Mouse (Mus musculus) hindbrain, embryonic 14.5 days (tissue): ENCODE data around the gene Gm9117. TPM values are rescaled to one million over a fixed set of nuclear protein-coding genes. Genes with fewer than 3 reads are reported as not detected.
"Not testable (repeated sequence)": the region's sequence is repeated elsewhere in the genome, so short reads cannot be mapped to it uniquely, and the experiment has no call there.

Experiments used
- ATAC-seq: fragments of 200-750 bp; cut with Nextera tagmentation; 2 replicates; pipeline ENCODE4 v1.8.0; 2017; ENCODE audit warnings: moderate number of reproducible peaks, mild to moderate bottlenecking, moderate TSS enrichment, moderate library complexity; ENCODE audit not compliant: low FRiP score
- DNase-seq: peaks from one replicate; pipeline ENCODE4 v3.0.0-alpha.2; 2015; ENCODE audit warnings: low spot score
- H3K27ac ChIP-seq: fragments of 300-500 bp; sonication (generic); 2 replicates; pipeline ENCODE4 v1.5.1; 2014; ENCODE audit warnings: mild to moderate bottlenecking, moderate library complexity
- H3K27me3 ChIP-seq: fragments of 300-500 bp; sonication (generic); 2 replicates; pipeline ENCODE4 v1.6.1; 2014; ENCODE audit warnings: mild to moderate bottlenecking, low read length, mixed read lengths; ENCODE audit not compliant: control insufficient read depth, insufficient read depth
- H3K36me3 ChIP-seq: fragments of 300-500 bp; sonication (generic); replicated peaks from 2 replicates; pipeline ENCODE4 v1.6.1; 2014; ENCODE audit not compliant: control insufficient read depth, insufficient read depth
- H3K4me1 ChIP-seq: fragments of 300-500 bp; sonication (generic); replicated peaks from 2 replicates; pipeline ENCODE4 v1.6.1; 2014; ENCODE audit warnings: antibody characterized with exemption, low read length, mixed read lengths; ENCODE audit not compliant: control insufficient read depth, insufficient read depth
- H3K4me2 ChIP-seq: fragments of 300-500 bp; sonication (generic); replicated peaks from 2 replicates; pipeline ENCODE4 v1.6.1; 2014; ENCODE audit warnings: mild to moderate bottlenecking, moderate library complexity
- H3K4me3 ChIP-seq: fragments of 300-500 bp; sonication (generic); replicated peaks from 2 replicates; pipeline ENCODE4 v1.5.1; 2014; ENCODE audit warnings: mild to moderate bottlenecking, low read length
- H3K9ac ChIP-seq: fragments of 300-500 bp; sonication (generic); 2 replicates; pipeline ENCODE4 v1.6.1; 2014
- H3K9me3 ChIP-seq: fragments of 300-500 bp; sonication (generic); 2 replicates; pipeline ENCODE4 v1.6.1; 2016; ENCODE audit warnings: low read length; ENCODE audit not compliant: control insufficient read depth
- WGBS: fragments of 180-500 bp; shearing (Covaris S2); extraction: QIAGEN DNeasy Blood & Tissue Kit; methylation state at CpG from one replicate; pipeline ENCODE4 v1.1.7; 2014; 5-methylcytosine and 5-hydroxymethylcytosine counted together
- polyA plus RNA-seq: library from polyadenylated mRNA; unstranded; fragments of >200 nt; fragmentation: Nextera tagmentation; extraction: Ambion mirVana; gene quantifications from 2 replicates; pipeline ENCODE4 v1.2.1, GENCODE M21; 2014

The Gm9117 gene
- not detected in 2 replicates for polyA plus RNA-seq

DNA sequence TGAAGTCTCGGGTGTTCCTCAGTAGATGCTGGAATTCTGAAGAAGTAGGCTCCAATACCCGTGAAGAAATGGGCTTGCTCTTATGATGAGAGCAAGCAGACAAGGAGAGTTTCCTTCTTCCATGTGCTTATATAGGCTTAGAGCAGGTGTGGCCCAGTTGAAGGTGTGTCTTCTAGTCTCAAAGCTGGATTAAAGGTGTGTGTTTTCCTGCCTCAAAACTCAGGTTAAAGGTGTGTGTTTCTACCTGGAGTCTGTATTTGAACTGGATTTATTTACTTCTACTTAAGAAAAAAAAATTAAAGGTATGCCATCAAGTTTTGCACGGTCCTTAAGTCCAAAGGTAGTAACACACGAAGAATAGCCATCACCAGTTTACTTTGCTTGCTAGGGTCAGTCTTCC is at the start of gene Gm9117:
Gene Gm9117, minus strand, starts transcription at position 101 of the 400 bp plus-strand sequence.
- H3K27ac ChIP-seq, H3K4me3 ChIP-seq, H3K27me3 ChIP-seq, H3K4me2 ChIP-seq, H3K36me3 ChIP-seq, H3K9ac ChIP-seq, DNase-seq, H3K4me1 ChIP-seq, H3K9me3 ChIP-seq, ATAC-seq: not testable (repeated sequence)
- 85% methylated on average over 3 of the region's 4 CpGs for WGBS

- 95% methylated on average over 6 of the region's 6 CpGs for WGBS
- DNase-seq: not testable (repeated sequence)
Observed at GRCm38 (mm10) chr3:93968938-93969337, 25.6 kb upstream of the Gm9117 start.

DNA sequence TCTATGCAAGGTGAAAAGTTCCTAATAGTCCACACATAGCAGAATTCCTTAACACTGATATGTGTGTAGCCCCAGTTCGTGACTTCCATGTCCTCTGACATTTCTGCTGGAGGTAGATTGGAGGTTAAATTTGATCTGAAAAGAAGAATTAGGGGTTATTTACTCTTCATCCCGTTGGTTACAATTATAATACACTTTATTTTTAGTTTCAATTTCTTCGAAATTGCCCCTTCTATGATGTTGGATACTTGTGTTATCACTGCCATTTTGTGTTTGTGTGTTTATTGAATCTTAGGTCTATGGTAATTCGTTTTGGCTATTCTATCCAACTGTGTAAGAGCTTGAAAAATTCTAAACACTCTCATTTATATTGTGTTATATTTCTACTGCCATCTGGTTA is 17.9 kb upstream of the Gm9117 start, which contains the start of gene Tdpoz5:
Gene Tdpoz5, minus strand, starts transcription at position 101 of the 400 bp plus-strand sequence.
- H3K27ac ChIP-seq, H3K9me3 ChIP-seq, H3K36me3 ChIP-seq, ATAC-seq, H3K9ac ChIP-seq, H3K4me3 ChIP-seq, H3K4me2 ChIP-seq, DNase-seq, H3K27me3 ChIP-seq, H3K4me1 ChIP-seq: not testable (repeated sequence)
- 93% methylated on average over 2 of the region's 4 CpGs for WGBS

More at GRCm38 (mm10) chr3:93968938-93969337, 25.6 kb upstream of the Gm9117 start:
- H3K36me3 ChIP-seq, H3K4me1 ChIP-seq, H3K9ac ChIP-seq, H3K27me3 ChIP-seq, H3K4me3 ChIP-seq, H3K4me2 ChIP-seq, ATAC-seq, H3K27ac ChIP-seq, H3K9me3 ChIP-seq: not testable (repeated sequence)

GRCm38 (mm10) chr3:93938386-93938785 is 5.0 kb downstream of the Gm9117 start:
- not testable (repeated sequence) for ATAC-seq, H3K27me3 ChIP-seq, H3K4me2 ChIP-seq, H3K36me3 ChIP-seq, H3K9ac ChIP-seq, H3K4me1 ChIP-seq, H3K4me3 ChIP-seq, DNase-seq, H3K27ac ChIP-seq, H3K9me3 ChIP-seq
- no CpG with 5 or more reads among the region's 3 CpGs for WGBS

Other genes starting within 250 kb of the Gm9117 start
- gene Gm5773, start 170.5 kb downstream of the Gm9117 start, polyA plus RNA-seq: not detected in 2 replicates
- not detected in 2 replicates for gene Tdpoz4, start 147.1 kb downstream of the Gm9117 start, polyA plus RNA-seq
- gene Tdpoz3, start 117.5 kb downstream of the Gm9117 start, polyA plus RNA-seq: not detected in 2 replicates
- not detected in 2 replicates for gene Tdpoz5, start 17.8 kb upstream of the Gm9117 start, polyA plus RNA-seq
- not detected in 2 replicates for gene Gm9125, start 111.3 kb upstream of the Gm9117 start, polyA plus RNA-seq
- gene Gm10697, start 129.1 kb upstream of the Gm9117 start, polyA plus RNA-seq: not detected in 2 replicates
- not detected in 2 replicates for gene Gm10696, start 234.7 kb upstream of the Gm9117 start, polyA plus RNA-seq